Mouse (Mus musculus) gastrocnemius, adult 2 months (tissue): ENCODE data around the gene G0s2. TPM values are rescaled to one million over a fixed set of nuclear protein-coding genes. Genes with fewer than 3 reads are reported as not detected.
"Not testable (repeated sequence)": the region's sequence is repeated elsewhere in the genome, so short reads cannot be mapped to it uniquely, and the experiment has no call there.

Experiments
- DNase-seq: peaks from one replicate; pipeline ENCODE4 v3.0.0; 2022
- H3K27ac ChIP-seq: fragments of 200-600 bp; 2 replicates; pipeline ENCODE4 v1.8.1; 2022; ENCODE audit warnings: mild to moderate bottlenecking
- H3K4me3 ChIP-seq: fragments of 200-600 bp; 2 replicates; pipeline ENCODE4 v1.8.1; 2022; ENCODE audit warnings: mild to moderate bottlenecking, moderate library complexity
- CTCF ChIP-seq: fragments of 200-600 bp; IDR thresholded peaks from 2 replicates; pipeline ENCODE4 v1.8.1; 2022; ENCODE audit warnings: antibody characterized with exemption, mild to moderate bottlenecking, moderate library complexity
- intact Hi-C: fragments of 180-260 bp; cut with DNase I; formaldehyde crosslinking; loops from one replicate; pipeline ENCODE4 v1.15.1; 2025
- total RNA-seq, 2 experiments: library from RNA; stranded (reverse); gene quantifications; 2 replicates each; pipeline ENCODE4 v1.2.3; 2021

The G0s2 gene
- total RNA-seq, 2 experiments from 2014 or later, result 18.7 to 29.3 TPM

DNA sequence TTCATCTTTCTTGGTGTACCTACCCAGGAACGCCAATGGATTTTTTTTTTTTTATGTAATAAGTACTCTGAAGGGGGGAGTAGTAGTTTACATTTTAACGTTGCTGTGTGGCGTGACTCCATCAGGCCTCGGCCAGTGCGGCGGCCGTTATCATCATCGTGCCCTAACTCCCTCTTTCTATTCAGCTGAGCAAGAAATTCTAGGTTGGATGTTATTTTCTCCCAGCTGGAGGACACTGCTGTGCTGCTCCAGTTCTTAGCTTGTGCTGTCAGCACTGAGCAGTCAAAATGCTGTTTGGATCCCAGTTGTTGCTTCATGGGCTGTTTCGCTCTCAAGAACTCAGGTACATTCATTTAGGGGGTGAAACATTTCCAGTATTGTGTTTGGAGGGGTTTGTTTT lies 13.5 kb downstream of the G0s2 start:
- TF ChIP-seq CTCF, result no peak
- Histone ChIP-seq H3K4me3 (no peak overlapping the region), H3K27ac (no peak overlapping the region)
- DNase-seq, result no peak
- intact Hi-C loops, result loop anchor here (5.0 kb wide), 1 partner anchor 103 kb away; no protein-coding TSS in a partner anchor

DNA sequence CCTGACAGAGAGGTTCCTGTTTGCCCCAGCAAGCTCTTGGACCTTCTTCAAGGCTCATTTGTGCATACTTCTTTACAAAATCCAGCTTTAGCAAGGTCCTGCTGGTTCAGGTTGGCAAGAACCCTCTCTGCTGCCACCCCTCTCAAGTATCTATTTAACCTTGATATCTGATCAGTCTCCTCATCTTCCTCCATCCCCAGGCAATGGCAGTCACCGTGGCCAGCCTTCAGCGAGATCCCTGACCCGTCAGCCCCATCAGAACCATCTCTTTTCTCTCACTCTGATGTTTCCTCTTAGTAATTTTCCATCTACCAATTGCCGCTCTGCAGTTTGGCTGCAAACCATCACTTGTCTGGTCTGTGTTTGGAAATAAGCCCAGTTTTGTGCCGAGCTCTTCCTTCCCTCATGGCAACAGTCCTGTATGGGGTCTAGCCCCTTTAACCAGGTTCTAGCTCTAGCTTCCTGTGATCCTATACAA lies 16.4 kb downstream of the G0s2 start:
- TF ChIP-seq CTCF, result no peak
- no peak for DNase-seq
- H3K4me3 ChIP-seq, result no peak overlapping the region; the same call in 1 of the 2 replicates
- intact Hi-C loops, result loop anchor here (5.0 kb wide), 1 partner anchor 106 kb away; no protein-coding TSS in a partner anchor
- H3K27ac ChIP-seq, result peak overlapping the region; percentile 62

DNA sequence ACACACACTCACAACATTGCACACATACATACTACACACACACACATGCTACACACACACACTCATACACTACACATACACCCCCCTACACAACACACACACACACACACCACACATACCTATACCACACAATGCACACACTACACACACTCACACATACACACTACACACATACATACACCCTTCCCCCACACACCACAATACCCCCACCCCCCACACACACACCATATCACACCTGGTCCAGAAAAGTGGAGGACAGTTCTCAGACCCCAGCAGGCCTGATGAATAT lies 16.8 kb downstream of the G0s2 start:
- H3K4me3 ChIP-seq, result no peak overlapping the region
- H3K27ac ChIP-seq, result peak overlapping the region; percentile 62; the same call in 1 of the 2 replicates
- intact Hi-C loops, result loop anchor here (5.0 kb wide), 1 partner anchor 106 kb away; no protein-coding TSS in a partner anchor
- no peak for DNase-seq
- no peak for TF ChIP-seq CTCF

DNA sequence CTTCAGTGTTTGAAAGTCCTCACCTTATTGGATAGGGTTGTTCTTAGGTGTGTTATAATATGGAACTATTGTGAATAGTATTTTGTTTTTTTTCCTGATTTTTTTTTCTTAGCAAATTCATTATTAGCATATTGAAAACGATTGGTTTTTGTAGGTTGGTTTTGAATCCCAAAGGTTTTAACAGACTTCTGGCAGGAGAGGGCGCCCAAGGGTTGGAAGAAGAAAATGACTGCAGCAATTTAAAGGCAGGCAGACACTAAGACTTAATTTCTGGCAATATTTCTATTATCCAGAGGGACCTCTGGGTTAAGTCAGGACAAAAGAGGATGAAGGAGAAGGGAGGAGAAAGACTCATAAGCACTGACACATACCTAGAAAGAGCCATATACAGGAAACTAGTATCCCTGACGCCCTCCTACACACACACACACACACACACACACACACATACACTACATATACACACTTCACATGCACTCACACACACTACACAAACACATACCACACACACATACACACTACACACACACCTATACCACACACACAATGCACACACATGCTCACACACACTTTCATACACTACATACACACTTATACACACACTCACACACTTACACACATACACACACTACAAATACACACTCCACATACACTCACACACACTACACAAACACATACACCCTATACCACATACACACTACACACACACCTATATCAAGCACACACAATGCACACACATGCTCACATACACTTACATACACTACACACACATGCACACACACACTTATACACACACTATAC lies 17.3 kb downstream of the G0s2 start:
- DNase-seq, result peak; percentile 79
- peak; percentile 80 for TF ChIP-seq CTCF
- intact Hi-C loops, result loop anchor here (1.0 to 5.0 kb wide), 3 partner anchors 69 to 121 kb away; no protein-coding TSS in a partner anchor
- no peak overlapping the region for H3K27ac ChIP-seq
- no peak overlapping the region for H3K4me3 ChIP-seq

DNA sequence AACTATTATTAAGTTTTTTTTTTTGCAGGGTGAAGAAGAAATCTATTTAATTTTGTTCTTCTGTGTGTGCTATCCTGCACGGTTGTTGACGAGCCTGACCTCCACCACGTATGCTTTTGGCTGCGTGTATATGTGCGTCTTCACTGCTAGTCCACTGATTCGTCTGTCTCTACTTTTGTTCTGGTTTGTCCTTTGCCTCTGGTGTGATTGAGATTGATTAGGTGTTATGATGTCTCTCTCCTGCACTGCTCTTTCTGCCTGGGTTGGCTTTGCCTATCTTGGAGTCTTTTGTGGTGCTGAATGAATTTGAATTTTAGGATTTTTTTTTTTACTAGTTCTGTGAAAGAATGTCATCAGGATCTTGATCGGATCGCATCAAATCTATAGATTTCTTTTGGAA lies 18.0 kb downstream of the G0s2 start:
- H3K27ac ChIP-seq, result no peak overlapping the region
- intact Hi-C loops, result loop anchor here (1.0 to 5.0 kb wide), 3 partner anchors 69 to 122 kb away; no protein-coding TSS in a partner anchor
- H3K4me3 ChIP-seq, result no peak overlapping the region
- no peak for DNase-seq
- TF ChIP-seq CTCF, result no peak

DNA sequence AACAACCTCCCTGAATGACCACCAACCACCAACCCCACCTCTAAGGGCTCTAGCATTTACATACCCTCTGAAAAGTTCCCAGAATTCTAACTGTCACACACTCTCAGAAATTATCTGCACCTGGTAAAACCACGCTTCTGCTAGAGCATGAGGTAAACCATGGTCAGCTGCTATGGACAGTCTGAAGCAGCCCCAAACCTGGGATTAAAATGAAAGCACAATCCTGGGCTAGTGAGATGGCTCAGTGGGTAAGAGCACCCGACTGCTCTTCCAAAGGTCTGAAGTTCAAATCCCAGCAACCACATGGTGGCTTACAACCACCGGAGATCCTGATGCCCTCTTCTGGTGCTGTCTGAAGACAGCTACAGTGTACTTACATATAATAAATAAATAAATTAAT lies 19.1 kb downstream of the G0s2 start:
- intact Hi-C loops, result loop anchor here (2.0 to 5.0 kb wide), 2 partner anchors 47 to 123 kb away; partner anchors contain the start of gene Lamb3
- not testable (repeated sequence) for DNase-seq, H3K27ac ChIP-seq, H3K4me3 ChIP-seq

DNA sequence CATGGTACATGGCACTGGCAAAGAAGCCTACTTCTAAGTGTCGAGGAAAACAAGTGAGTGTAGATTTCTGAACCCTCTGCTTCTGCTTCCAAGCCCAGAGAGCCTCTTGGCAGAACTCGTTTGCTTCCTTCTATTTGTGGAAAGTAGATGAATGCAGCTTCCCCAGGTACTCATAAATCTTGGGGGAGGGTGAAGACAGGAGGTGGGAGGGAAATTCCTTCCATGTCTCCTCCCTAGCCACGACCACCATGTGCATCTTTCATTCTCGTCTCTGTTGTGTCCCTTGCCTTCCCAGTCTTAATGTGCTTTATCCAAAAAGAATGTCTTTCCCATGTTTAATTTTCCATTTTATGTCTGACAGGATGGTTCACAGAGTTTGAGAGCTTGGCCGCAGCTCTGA lies 20.4 kb downstream of the G0s2 start:
- intact Hi-C loops, result loop anchor here (5.0 kb wide), 1 partner anchor 45 kb away; the partner anchor contains the start of gene Lamb3
- TF ChIP-seq CTCF, result no peak
- Histone ChIP-seq H3K27ac (peak overlapping the region; percentile 21; the same call in 1 of the 2 replicates), H3K4me3 (no peak overlapping the region)
- DNase-seq, result no peak

DNA sequence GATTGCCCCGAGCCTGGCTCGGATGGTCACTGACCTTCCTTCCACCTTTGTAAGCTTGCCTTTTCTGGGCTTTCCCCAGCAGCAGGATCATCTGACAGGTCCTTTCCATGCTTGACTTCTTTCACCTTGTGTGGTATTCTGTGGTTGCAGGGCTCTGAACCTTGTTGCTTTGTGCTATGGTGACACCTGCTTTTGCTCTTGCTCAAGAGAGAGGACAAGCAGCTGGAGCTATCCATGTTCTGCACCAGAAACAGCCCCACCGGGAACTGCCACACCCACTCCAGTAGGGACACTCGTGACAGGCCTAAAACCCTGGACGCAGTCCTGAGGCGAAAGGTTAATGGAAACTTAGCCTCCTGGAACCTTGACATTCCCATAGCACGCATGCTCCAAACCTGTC lies 21.6 kb downstream of the G0s2 start:
- no peak overlapping the region for H3K27ac ChIP-seq
- intact Hi-C loops, result loop anchor here (5.0 kb wide), 1 partner anchor 44 kb away; the partner anchor contains the start of gene Lamb3
- TF ChIP-seq CTCF, result no peak
- DNase-seq, result peak; percentile 40
- no peak overlapping the region for H3K4me3 ChIP-seq

DNA sequence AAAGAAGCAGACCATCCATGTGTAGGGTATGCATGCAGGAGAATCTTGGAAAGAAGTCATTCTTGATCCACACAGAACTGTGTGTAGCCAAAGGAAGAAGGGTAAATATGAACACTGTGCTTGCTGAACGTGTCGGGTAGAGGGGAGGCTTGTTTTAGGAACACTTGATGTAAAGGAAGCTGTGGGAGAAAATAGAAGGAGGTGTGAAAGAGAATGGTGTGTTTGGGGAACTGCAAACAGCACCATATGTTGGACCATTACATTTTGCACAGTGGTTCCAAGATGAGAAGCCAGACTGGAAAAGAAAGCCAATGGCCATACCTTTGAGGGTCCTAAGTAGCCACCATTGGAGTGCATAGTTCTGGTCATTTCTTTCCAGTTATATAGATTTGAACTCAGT lies 23.0 kb downstream of the G0s2 start:
- no peak for TF ChIP-seq CTCF
- intact Hi-C loops, result loop anchor here (5.0 kb wide), 1 partner anchor 43 kb away; the partner anchor contains the start of gene Lamb3
- Histone ChIP-seq H3K27ac (no peak overlapping the region), H3K4me3 (no peak overlapping the region)
- DNase-seq, result no peak

DNA sequence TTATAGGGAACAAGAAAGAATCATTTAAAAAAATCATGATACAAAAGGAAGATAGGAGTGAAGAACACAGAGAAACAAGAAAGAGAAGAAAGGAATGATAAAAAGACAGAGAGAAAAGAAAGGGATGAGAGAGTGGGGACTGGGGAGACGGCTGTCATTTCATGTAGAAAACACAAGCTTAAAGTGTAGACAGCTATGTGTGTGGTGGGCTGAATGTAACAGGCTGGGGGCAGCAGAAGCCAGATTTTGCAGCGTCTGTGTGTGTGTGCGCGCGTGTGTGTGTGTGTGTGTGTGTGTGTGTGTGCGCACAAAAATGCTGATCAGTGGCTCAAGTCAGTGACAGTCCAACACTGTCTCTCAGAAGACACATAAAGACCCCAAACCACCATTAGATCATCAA lies 28.8 kb downstream of the G0s2 start:
- Histone ChIP-seq H3K4me3 (no peak overlapping the region), H3K27ac (peak overlapping the region; percentile 74)
- intact Hi-C loops, result no loop called here
- TF ChIP-seq CTCF, result no peak
- DNase-seq, result no peak

DNA sequence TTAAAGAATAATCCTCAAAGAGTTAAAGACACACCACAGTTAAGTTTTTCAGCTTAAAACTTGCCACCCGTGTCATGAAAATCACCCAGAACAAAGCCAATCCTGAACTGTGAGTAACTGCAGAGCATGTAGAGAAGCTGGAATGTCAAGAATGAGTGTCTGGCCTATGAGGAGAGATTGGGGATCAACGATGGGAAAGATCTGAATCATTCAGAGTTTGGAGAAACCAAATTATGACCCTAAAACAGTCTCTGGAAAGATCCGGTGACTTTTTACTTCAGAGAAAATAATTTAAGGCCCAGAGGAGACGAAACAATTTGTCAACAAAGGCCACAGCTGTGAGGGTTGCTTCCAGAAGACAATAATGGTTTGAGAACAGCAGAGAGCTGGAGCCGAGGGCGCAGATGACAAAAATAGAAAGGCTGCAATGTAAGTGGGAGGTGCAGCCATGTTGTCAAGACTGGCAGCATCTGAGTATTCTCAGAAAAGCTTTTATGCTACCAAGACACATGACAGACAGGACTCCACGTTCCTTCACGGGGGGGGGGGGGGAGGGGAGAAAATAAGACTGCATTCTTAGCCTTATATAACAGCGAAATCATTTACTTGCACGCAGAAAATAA lies 29.3 kb downstream of the G0s2 start:
- Histone ChIP-seq H3K4me3 (no peak overlapping the region), H3K27ac (peak overlapping the region; percentile 74)
- TF ChIP-seq CTCF, result no peak
- DNase-seq, result peak; percentile 27
- intact Hi-C loops, result no loop called here

DNA sequence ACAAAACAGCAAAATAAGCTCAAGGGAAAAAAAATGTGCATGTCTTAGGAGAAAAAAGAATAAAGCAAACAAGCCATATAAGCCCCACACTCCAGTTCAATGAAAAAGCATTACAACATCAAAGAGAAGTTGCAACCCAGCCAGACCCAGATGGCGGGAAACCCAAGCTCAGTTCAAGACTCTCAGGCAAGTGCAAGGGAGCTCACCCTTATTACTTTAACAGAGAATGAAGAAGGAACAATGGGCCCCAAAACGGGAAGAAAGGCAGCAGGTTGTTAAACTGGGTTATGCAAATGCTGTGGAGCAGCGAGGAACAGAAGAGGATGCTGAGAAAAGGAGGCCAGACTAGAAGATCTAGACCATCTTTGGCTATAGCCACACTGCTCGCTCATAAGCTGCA lies 30.2 kb downstream of the G0s2 start:
- TF ChIP-seq CTCF, result no peak
- Histone ChIP-seq H3K27ac (peak overlapping the region; percentile 74), H3K4me3 (no peak overlapping the region)
- intact Hi-C loops, result no loop called here
- DNase-seq, result peak; percentile 46

DNA sequence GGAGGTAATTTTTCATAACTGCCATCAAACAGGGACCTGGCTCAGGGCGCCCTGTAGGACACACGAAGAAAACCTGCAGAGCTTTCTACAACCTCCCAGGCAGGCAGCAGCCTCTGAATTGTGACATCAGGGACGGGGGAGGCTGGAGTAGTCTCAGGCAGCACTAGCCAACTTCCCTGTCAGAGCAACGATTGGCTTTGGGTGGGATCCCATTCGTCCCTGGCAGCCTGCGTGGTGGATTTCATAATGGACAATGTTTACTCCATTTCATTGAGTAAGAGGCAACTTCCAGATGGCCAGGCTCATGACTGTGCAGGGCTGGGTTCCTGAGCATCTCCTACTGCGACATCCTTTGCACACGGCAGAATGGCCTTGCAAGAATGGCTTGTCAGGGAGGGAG lies 30.8 kb downstream of the G0s2 start:
- peak overlapping the region; percentile 80 for H3K27ac ChIP-seq
- no peak for TF ChIP-seq CTCF
- intact Hi-C loops, result no loop called here
- H3K4me3 ChIP-seq, result peak overlapping the region; percentile 36
- peak; percentile 90 for DNase-seq
